Mouse (Mus musculus) kidney, postnatal 0 days (tissue): ENCODE results near the gene Zfp984. TPM values are rescaled to one million over a fixed set of nuclear protein-coding genes. Genes with fewer than 3 reads are reported as not detected.
"Not testable (repeated sequence)": the region's sequence is repeated elsewhere in the genome, so short reads cannot be mapped to it uniquely, and the experiment has no call there.

ENCODE experiments used
- ATAC-seq: fragments of 200-750 bp; cut with Nextera tagmentation; replicated peaks from 2 replicates; pipeline ENCODE4 v1.8.0; 2017; ENCODE audit warnings: low read depth, moderate number of reproducible peaks, moderate TSS enrichment, moderate library complexity; ENCODE audit not compliant: low FRiP score
- DNase-seq: peaks from one replicate; pipeline ENCODE4 v3.0.0-alpha.2; 2016; ENCODE audit warnings: low spot score
- H3K27ac ChIP-seq: fragments of 300-500 bp; sonication (generic); 2 replicates; pipeline ENCODE4 v1.5.1; 2014; ENCODE audit warnings: mild to moderate bottlenecking
- H3K27me3 ChIP-seq: fragments of 300-500 bp; sonication (generic); 2 replicates; pipeline ENCODE4 v1.6.1; 2014; ENCODE audit warnings: low read length, mixed read lengths; ENCODE audit not compliant: insufficient read depth
- H3K36me3 ChIP-seq: fragments of 300-500 bp; sonication (generic); 2 replicates; pipeline ENCODE4 v1.6.1; 2014; ENCODE audit warnings: low read length, mixed read lengths; ENCODE audit not compliant: insufficient read depth
- H3K4me1 ChIP-seq: fragments of 300-500 bp; sonication (generic); replicated peaks from 2 replicates; pipeline ENCODE4 v1.6.1; 2014; ENCODE audit warnings: antibody characterized with exemption, low read length, mixed read lengths; ENCODE audit not compliant: insufficient read depth
- H3K4me2 ChIP-seq: fragments of 300-500 bp; sonication (generic); 2 replicates; pipeline ENCODE4 v1.6.1; 2014; ENCODE audit warnings: mild to moderate bottlenecking, low read length, moderate library complexity, mixed read lengths
- H3K4me3 ChIP-seq: fragments of 300-500 bp; sonication (generic); replicated peaks from 2 replicates; pipeline ENCODE4 v1.5.1; 2014; ENCODE audit warnings: low read depth, low read length
- H3K9ac ChIP-seq: fragments of 300-500 bp; sonication (generic); 2 replicates; pipeline ENCODE4 v1.6.1; 2014; ENCODE audit warnings: low read depth, low read length
- H3K9me3 ChIP-seq: fragments of 300-500 bp; sonication (generic); replicated peaks from 2 replicates; pipeline ENCODE4 v1.6.1; 2016; ENCODE audit warnings: low read length, inconsistent platforms, mixed read lengths
- WGBS: fragments of 180-500 bp; shearing (Covaris S2); extraction: QIAGEN DNeasy Blood & Tissue Kit; methylation state at CpG from one replicate; pipeline ENCODE4 v1.1.7; 2014; 5-methylcytosine and 5-hydroxymethylcytosine counted together
- polyA plus RNA-seq: library from polyadenylated mRNA; unstranded; fragments of >200 nt; fragmentation: Nextera tagmentation; extraction: Ambion mirVana; gene quantifications from 2 replicates; pipeline ENCODE4 v1.2.1, GENCODE M21; 2015

Zfp984 gene
- polyA plus RNA-seq, 1 experiment from 2014 or later, result 12.0 TPM

DNA sequence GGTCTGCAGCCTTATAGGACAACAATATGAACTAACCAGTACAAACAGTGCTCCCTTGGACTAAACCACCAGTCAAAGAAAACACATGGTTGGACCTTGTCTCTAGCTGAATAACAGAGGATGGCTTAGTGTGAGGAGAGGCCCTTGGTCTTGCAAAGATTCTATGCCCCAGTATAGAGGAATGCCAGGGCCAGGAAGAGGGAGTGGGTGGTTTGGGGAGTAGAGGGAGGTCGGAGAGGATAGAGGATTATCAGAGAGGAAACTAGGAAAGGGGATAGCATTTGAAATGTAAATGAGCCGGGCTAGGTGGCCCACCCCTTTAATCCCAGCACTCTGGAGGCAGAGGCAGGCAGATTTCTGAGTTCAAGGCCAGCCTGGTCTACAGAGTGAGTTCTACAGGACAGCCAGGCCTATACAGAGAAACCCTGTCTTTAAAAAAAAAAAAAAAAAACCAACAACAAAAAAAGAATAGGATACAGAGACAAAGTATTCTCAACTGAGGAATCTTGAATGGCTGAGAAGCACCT, 16.1 kb downstream of the Zfp984 start:
- DNase-seq, H3K27me3 ChIP-seq, H3K9me3 ChIP-seq, H3K4me1 ChIP-seq, H3K4me2 ChIP-seq, H3K4me3 ChIP-seq, H3K27ac ChIP-seq, H3K9ac ChIP-seq, H3K36me3 ChIP-seq, ATAC-seq: not testable (repeated sequence)
- 69% methylated on average over 2 of the region's 2 CpGs for WGBS

- H3K4me2 ChIP-seq, H3K9me3 ChIP-seq, H3K4me3 ChIP-seq, ATAC-seq, H3K27me3 ChIP-seq, H3K9ac ChIP-seq, DNase-seq, H3K4me1 ChIP-seq, H3K27ac ChIP-seq, H3K36me3 ChIP-seq: not testable (repeated sequence)
These were observed 17.9 kb downstream of the Zfp984 start for GRCm38 (mm10) chr4:147791729-147792128.

- not testable (repeated sequence) for H3K9ac ChIP-seq, H3K4me1 ChIP-seq, ATAC-seq, H3K27me3 ChIP-seq, H3K4me3 ChIP-seq, DNase-seq, H3K9me3 ChIP-seq, H3K4me2 ChIP-seq, H3K27ac ChIP-seq, H3K36me3 ChIP-seq
- 94% methylated on average over 14 of the region's 15 CpGs for WGBS
These were observed 63.3 kb downstream of the Zfp984 start for GRCm38 (mm10) chr4:147746255-147746654.

GRCm38 (mm10) chr4:147738636-147739369, 70.8 kb downstream of the Zfp984 start:
- 32% methylated on average over 55 of the region's 63 CpGs for WGBS
- not testable (repeated sequence) for H3K9me3 ChIP-seq, H3K36me3 ChIP-seq, ATAC-seq, H3K27ac ChIP-seq, H3K4me1 ChIP-seq, DNase-seq, H3K27me3 ChIP-seq
- Histone ChIP-seq H3K9ac (0 out of 2 replicates have a peak overlapping the region, but pooled peaks have one; percentile 27), H3K4me2 (peak overlapping the region; percentile 46), H3K4me3 (peak overlapping the region; percentile 26)

Other genes with a start within 250 kb of the Zfp984 start
- 4.0 and 4.2 TPM in 2 replicates for gene Zfp979, start 167.3 kb downstream of the Zfp984 start, polyA plus RNA-seq
- not detected in 2 replicates for gene Zfp534, start 107.2 kb downstream of the Zfp984 start, polyA plus RNA-seq
- 4.7 and 5.5 TPM in 2 replicates for gene Zfp933, start 38.6 kb upstream of the Zfp984 start, polyA plus RNA-seq
- 29.4 and 30.6 TPM in 2 replicates for gene Miip, start 59.0 kb upstream of the Zfp984 start, polyA plus RNA-seq
- 3.8 and 4.3 TPM in 2 replicates for gene Fv1, start 59.2 kb upstream of the Zfp984 start, polyA plus RNA-seq
- gene Mfn2, start 94.9 kb upstream of the Zfp984 start, polyA plus RNA-seq, result 28.9 and 33.8 TPM in 2 replicates
- gene Plod1, start 127.0 kb upstream of the Zfp984 start, polyA plus RNA-seq, result 38.1 and 38.2 TPM in 2 replicates
- gene 2510039O18Rik, start 131.1 kb upstream of the Zfp984 start, polyA plus RNA-seq, result 17.0 and 21.1 TPM in 2 replicates
- not detected in 2 replicates for gene Nppb, start 176.0 kb upstream of the Zfp984 start, polyA plus RNA-seq
- gene Nppa, start 190.9 kb upstream of the Zfp984 start, polyA plus RNA-seq, result not detected in 2 replicates
- 4.2 and 5.0 TPM in 2 replicates for gene Clcn6, start 229.0 kb upstream of the Zfp984 start, polyA plus RNA-seq
- gene Mthfr, start 229.3 kb upstream of the Zfp984 start, polyA plus RNA-seq, result 14.6 and 16.6 TPM in 2 replicates